Mouse (Mus musculus) cerebellum, adult 2 months (tissue): ENCODE data around the gene Adgrg1.

Source experiments
- CTCF ChIP-seq: fragments of 200-500 bp; IDR thresholded peaks from 2 replicates; pipeline ENCODE4 v1.5.1; 2011; ENCODE audit warnings: low read depth, mild to moderate bottlenecking, control low read depth, low read length, moderate library complexity, borderline replicate concordance; ENCODE audit not compliant: insufficient read depth
- POLR2A ChIP-seq: fragments of 200-500 bp; IDR thresholded peaks from 2 replicates; pipeline ENCODE4 v1.6.1; 2011; ENCODE audit warnings: low read length, control low read depth, borderline replicate concordance; ENCODE audit not compliant: insufficient read depth

GRCm38 (mm10) chr8:94954368-94954737 is 20.2 kb upstream of the Adgrg1 start:
- no peak for TF ChIP-seq CTCF
- TF ChIP-seq POLR2A: no peak
